Mouse (Mus musculus) MEL (cell line): Measurements from ENCODE around the gene Zranb3. TPM values are rescaled to one million over a fixed set of nuclear protein-coding genes. Genes with fewer than 3 reads are reported as not detected.

Experiments used
- DNase-seq: peaks from one replicate; pipeline ENCODE4 v3.0.0; 2011; ENCODE audit warnings: low read depth, low spot score
- H3K27ac ChIP-seq: 2 replicates; pipeline ENCODE4 v1.5.1; 2012; ENCODE audit warnings: low read depth, mild to moderate bottlenecking, control low read depth, low read length, moderate library complexity; ENCODE audit not compliant: control insufficient read depth
- H3K27me3 ChIP-seq, 2 experiments: fragments of 150-350 bp in 1 of 2; sonication (generic) in 1 of 2; 2 replicates each; pipeline ENCODE4 v1.6.1; 2012; ENCODE audit warnings: low read length in 2 of 2, mild to moderate bottlenecking in 2 of 2, improper control_type of control experiment in 1 of 2, moderate library complexity in 1 of 2; ENCODE audit not compliant: insufficient read depth in 2 of 2, control insufficient read depth in 1 of 2
- H3K36me3 ChIP-seq, 2 experiments: 2 replicates each; pipeline ENCODE4 v1.6.1; 2012 to 2014; ENCODE audit warnings: low read length in 2 of 2, improper control_type of control experiment in 1 of 2, inconsistent platforms in 1 of 2, mild to moderate bottlenecking in 1 of 2; ENCODE audit not compliant: insufficient read depth in 2 of 2, control insufficient read depth in 1 of 2
- H3K4me1 ChIP-seq, 2 experiments: fragments of 150-350 bp in 1 of 2; sonication (generic) in 1 of 2; 2 replicates each; pipeline ENCODE4 v1.6.1; 2012; ENCODE audit warnings: low read length in 2 of 2, improper control_type of control experiment in 1 of 2, mild to moderate bottlenecking in 1 of 2; ENCODE audit not compliant: insufficient read depth in 2 of 2, control insufficient read depth in 1 of 2
- H3K4me3 ChIP-seq, 2 experiments: fragments of 150-350 bp in 1 of 2; sonication (generic) in 1 of 2; 2 replicates each; pipeline ENCODE4 v1.5.1; 2012; ENCODE audit warnings: low read depth in 2 of 2, low read length in 2 of 2, mild to moderate bottlenecking in 2 of 2, moderate library complexity in 2 of 2, control low read depth in 1 of 2, improper control_type of control experiment in 1 of 2; ENCODE audit not compliant: control insufficient read depth in 1 of 2, insufficient read depth in 1 of 2
- H3K79me2 ChIP-seq: 2 replicates; pipeline ENCODE4 v1.6.1; 2012; ENCODE audit warnings: mild to moderate bottlenecking, low read length, moderate library complexity; ENCODE audit not compliant: control insufficient read depth, poor library complexity, insufficient read depth
- H3K9ac ChIP-seq: 2 replicates; pipeline ENCODE4 v1.6.1; 2012; ENCODE audit warnings: low read depth, mild to moderate bottlenecking, control low read depth, low read length, moderate library complexity; ENCODE audit not compliant: control insufficient read depth, poor library complexity, severe bottlenecking
- H3K9me3 ChIP-seq: fragments of 150-350 bp; sonication (generic); replicated peaks from 2 replicates; pipeline ENCODE4 v1.6.1; 2012; ENCODE audit warnings: mild to moderate bottlenecking, low read length, improper control_type of control experiment, moderate library complexity; ENCODE audit not compliant: insufficient read depth
- BHLHE40 ChIP-seq: IDR thresholded peaks from 2 replicates; pipeline ENCODE4 v1.6.1; 2012; ENCODE audit warnings: low read depth, mild to moderate bottlenecking, inconsistent platforms, low read length, improper control_type of control experiment, borderline replicate concordance
- CHD1 ChIP-seq: IDR thresholded peaks from 2 replicates; pipeline ENCODE4 v1.6.1; 2012; ENCODE audit warnings: low read depth, mild to moderate bottlenecking, inconsistent platforms, low read length, improper control_type of control experiment
- CTCF ChIP-seq, 3 experiments: IDR thresholded peaks in 2 of 3; conservative IDR thresholded peaks in 1 of 3; 2 replicates each; pipeline ENCODE4 v1.5.1; 2011 to 2012; ENCODE audit warnings: low read length in 3 of 3, low read depth in 2 of 3, mild to moderate bottlenecking in 2 of 3, improper control_type of control experiment in 1 of 3, inconsistent platforms in 1 of 3, mixed read lengths in 1 of 3, moderate library complexity in 1 of 3; ENCODE audit not compliant: control insufficient read depth in 1 of 3, insufficient read depth in 1 of 3, poor library complexity in 1 of 3, severe bottlenecking in 1 of 3
- ELF1 ChIP-seq: IDR thresholded peaks from 2 replicates; pipeline ENCODE4 v1.6.1; 2014; ENCODE audit warnings: low read depth, mild to moderate bottlenecking, inconsistent platforms, low read length, improper control_type of control experiment, moderate library complexity
- ETS1 ChIP-seq: IDR thresholded peaks from 2 replicates; pipeline ENCODE4 v1.6.1; 2012; ENCODE audit warnings: low read depth, mild to moderate bottlenecking, inconsistent platforms, low read length, improper control_type of control experiment, moderate library complexity
- GATA1 ChIP-seq: IDR thresholded peaks from 2 replicates; pipeline ENCODE4 v1.6.1; 2011; ENCODE audit warnings: low read depth, low read length, improper control_type of control experiment
- HCFC1 ChIP-seq: IDR thresholded peaks from 2 replicates; pipeline ENCODE4 v1.6.1; 2012; ENCODE audit warnings: low read depth, mild to moderate bottlenecking, inconsistent platforms, low read length, improper control_type of control experiment, moderate library complexity
- JUND ChIP-seq: IDR thresholded peaks from 2 replicates; pipeline ENCODE4 v1.6.1; 2011; ENCODE audit warnings: low read depth, mild to moderate bottlenecking, improper control_type of control experiment, low read length
- KAT2A ChIP-seq: conservative IDR thresholded peaks from 2 replicates; pipeline ENCODE4 v1.6.1; 2012; ENCODE audit warnings: low read depth, low read length, improper control_type of control experiment, inconsistent platforms
- MAFK ChIP-seq: IDR thresholded peaks from 2 replicates; pipeline ENCODE4 v1.6.1; 2011; ENCODE audit warnings: low read depth, mild to moderate bottlenecking, low read length, improper control_type of control experiment, borderline replicate concordance
- MEF2A ChIP-seq: IDR thresholded peaks from 2 replicates; pipeline ENCODE4 v1.6.1; 2014; ENCODE audit warnings: low read depth, mild to moderate bottlenecking, inconsistent platforms, low read length, improper control_type of control experiment; ENCODE audit not compliant: poor library complexity, insufficient replicate concordance, severe bottlenecking; ENCODE audit errors: extremely low read depth
- MYB ChIP-seq: IDR thresholded peaks from 2 replicates; pipeline ENCODE4 v1.6.1; 2011; ENCODE audit warnings: mild to moderate bottlenecking, low read depth, low read length, improper control_type of control experiment
- MYC ChIP-seq: IDR thresholded peaks from 2 replicates; pipeline ENCODE4 v1.6.1; 2011; ENCODE audit warnings: low read depth, mild to moderate bottlenecking, low read length, improper control_type of control experiment, moderate library complexity
- NRF1 ChIP-seq: IDR thresholded peaks from 2 replicates; pipeline ENCODE4 v1.6.1; 2014; ENCODE audit warnings: low read depth, mild to moderate bottlenecking, inconsistent platforms, low read length, improper control_type of control experiment, moderate library complexity; ENCODE audit not compliant: poor library complexity, insufficient read depth, severe bottlenecking
- POLR2AphosphoS5 ChIP-seq: IDR thresholded peaks from 2 replicates; pipeline ENCODE4 v1.6.1; 2012; ENCODE audit warnings: low read depth, borderline replicate concordance, mild to moderate bottlenecking, inconsistent platforms, low read length, moderate library complexity, mixed read lengths
- RAD21 ChIP-seq: IDR thresholded peaks from 2 replicates; pipeline ENCODE4 v1.6.1; 2011; ENCODE audit warnings: mild to moderate bottlenecking, low read depth, low read length, improper control_type of control experiment
- RCOR1 ChIP-seq: IDR thresholded peaks from 2 replicates; pipeline ENCODE4 v1.6.1; 2012; ENCODE audit warnings: low read depth, mild to moderate bottlenecking, inconsistent platforms, low read length, improper control_type of control experiment
- SIN3A ChIP-seq: IDR thresholded peaks from 2 replicates; pipeline ENCODE4 v1.6.1; 2012; ENCODE audit warnings: low read length, improper control_type of control experiment, inconsistent platforms
- SMC3 ChIP-seq: IDR thresholded peaks from 2 replicates; pipeline ENCODE4 v1.6.1; 2011; ENCODE audit warnings: low read depth, low read length, improper control_type of control experiment
- TCF12 ChIP-seq: IDR thresholded peaks from 2 replicates; pipeline ENCODE4 v1.6.1; 2014; ENCODE audit warnings: low read depth, mild to moderate bottlenecking, inconsistent platforms, low read length, improper control_type of control experiment, moderate library complexity
- USF1 ChIP-seq: IDR thresholded peaks from 2 replicates; pipeline ENCODE4 v1.6.1; 2014; ENCODE audit warnings: low read depth, mild to moderate bottlenecking, inconsistent platforms, low read length, improper control_type of control experiment, moderate library complexity
- USF2 ChIP-seq, 2 experiments: IDR thresholded peaks; 2 replicates each; pipeline ENCODE4 v1.6.1; 2011 to 2012; ENCODE audit warnings: improper control_type of control experiment in 2 of 2, low read length in 2 of 2, borderline replicate concordance in 1 of 2, inconsistent platforms in 1 of 2, low read depth in 1 of 2, mild to moderate bottlenecking in 1 of 2; ENCODE audit not compliant: insufficient read depth in 1 of 2
- ZC3H11A ChIP-seq: IDR thresholded peaks from 2 replicates; pipeline ENCODE4 v1.6.1; 2012; ENCODE audit warnings: low read depth, mild to moderate bottlenecking, inconsistent platforms, low read length, improper control_type of control experiment
- ZKSCAN1 ChIP-seq: IDR thresholded peaks from 2 replicates; pipeline ENCODE4 v1.6.1; 2012; ENCODE audit warnings: low read depth, mild to moderate bottlenecking, inconsistent platforms, low read length, improper control_type of control experiment, moderate library complexity
- ZMIZ1 ChIP-seq: IDR thresholded peaks from 2 replicates; pipeline ENCODE4 v1.6.1; 2012; ENCODE audit warnings: low read depth, mild to moderate bottlenecking, inconsistent platforms, low read length, improper control_type of control experiment, moderate library complexity
- polyA plus RNA-seq, 2 experiments: library from polyadenylated mRNA; stranded (reverse) in 1 of 2; unstranded in 1 of 2; fragments of >175 nt in 1 of 2; fragments of >200 nt in 1 of 2; gene quantifications; 2 replicates each; pipeline versions ENCODE4 v1.2.1 to v1.2.4; 2012; ENCODE audit warnings: low replicate concordance in 2 of 2, low read depth in 1 of 2; ENCODE audit not compliant: insufficient read length in 2 of 2, insufficient read depth in 1 of 2, missing spikeins in 1 of 2
- total RNA-seq: library from RNA; depleted of rRNA; stranded (reverse); fragments of 300-350 nt; gene quantifications from 2 replicates; pipeline ENCODE4 v1.2.3, GENCODE M21; 2012

Zranb3 gene
- total and polyA plus RNA-seq, 3 experiments = 3.9 to 4.1 TPM; not detected in 1

- no peak for TF ChIP-seq ELF1
- no peak for TF ChIP-seq POLR2AphosphoS5
- no peak for TF ChIP-seq CTCF (IDR thresholded peaks at IDR 0.05 in 2 of 3, conservative IDR thresholded peaks at IDR 0.05 in 1 of 3; ENCODE audit: control insufficient read depth in 1 of 3, insufficient read depth in 1 of 3, low read depth in 2 of 3, low read length in 3 of 3, poor library complexity in 1 of 3, severe bottlenecking in 1 of 3)
- no peak for TF ChIP-seq GATA1
- TF ChIP-seq MYC = no peak
- TF ChIP-seq ZKSCAN1 = no peak
- no peak for TF ChIP-seq ETS1
- TF ChIP-seq ZC3H11A = no peak
- TF ChIP-seq SMC3 = no peak
- no peak for TF ChIP-seq HCFC1
- no peak for TF ChIP-seq KAT2A
- TF ChIP-seq JUND = no peak
- TF ChIP-seq ZMIZ1 = no peak
- TF ChIP-seq MEF2A = no peak
- TF ChIP-seq TCF12 = no peak
- H3K27ac ChIP-seq = no peak overlapping the region
- H3K79me2 ChIP-seq = no peaks in the 10 kb centered on the region
- no peaks in the 10 kb centered on the region for H3K9me3 ChIP-seq
- no peak overlapping the region for H3K4me3 ChIP-seq
- no peaks in the 10 kb centered on the region for H3K27me3 ChIP-seq
- no peak overlapping the region for H3K9ac ChIP-seq
- no peaks in the 10 kb centered on the region; a peak in 1 of 4 replicates for H3K4me1 ChIP-seq
- no peaks in the 10 kb centered on the region for H3K36me3 ChIP-seq
- DNase-seq = peak; percentile 55
Observed at GRCm38 (mm10) chr1:127963326-127963725, 139.5 kb downstream of the Zranb3 start.

DNA sequence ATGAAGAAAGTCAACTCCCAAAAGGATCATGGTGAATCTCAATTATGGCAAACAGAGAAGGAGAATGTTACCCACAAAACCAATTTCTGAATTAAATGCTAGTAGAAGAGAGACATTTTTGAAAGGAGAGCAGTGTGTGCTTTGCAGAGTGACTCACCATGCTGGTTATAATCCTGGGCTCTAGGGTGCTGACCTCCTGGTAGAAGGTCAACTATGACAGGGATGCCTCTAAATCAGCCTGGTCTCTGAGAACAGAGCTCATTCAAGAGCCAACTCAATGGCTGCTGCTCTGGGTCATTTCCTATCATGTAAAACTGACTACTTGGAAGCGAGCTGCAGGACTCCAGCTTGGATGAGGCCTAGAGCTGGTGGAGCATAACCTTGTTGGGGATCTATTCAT lies 141.7 kb downstream of the Zranb3 start:
- no peak overlapping the region for H3K27ac ChIP-seq
- no peak for DNase-seq
- H3K4me1 ChIP-seq = no peaks in the 10 kb centered on the region; a peak in 1 of 4 replicates
- TF ChIP-seq SIN3A = no peak
- no peak for TF ChIP-seq MYB
- no peak for TF ChIP-seq ZC3H11A
- TF ChIP-seq RAD21 = no peak
- TF ChIP-seq USF2 (IDR thresholded peaks at IDR 0.05; ENCODE audit: borderline replicate concordance in 1 of 2, insufficient read depth in 1 of 2, low read depth in 1 of 2, low read length in 2 of 2) = no peak
- no peak for TF ChIP-seq ELF1
- TF ChIP-seq NRF1 = no peak
- TF ChIP-seq POLR2AphosphoS5 = no peak
- no peak for TF ChIP-seq CHD1
- TF ChIP-seq TCF12 = no peak
- no peak for TF ChIP-seq BHLHE40
- TF ChIP-seq MYC = no peak
- TF ChIP-seq USF1 = no peak
- TF ChIP-seq MAFK = no peak
- TF ChIP-seq JUND = no peak
- TF ChIP-seq KAT2A = no peak
- TF ChIP-seq ZKSCAN1 = no peak
- TF ChIP-seq RCOR1 = no peak
- TF ChIP-seq ZMIZ1 = no peak
- TF ChIP-seq, all 39 proteins: peak for 0
- Histone ChIP-seq H3K9me3 (no peaks in the 10 kb centered on the region), H3K36me3 (no peaks in the 10 kb centered on the region), H3K27me3 (no peaks in the 10 kb centered on the region), H3K79me2 (no peaks in the 10 kb centered on the region), H3K9ac (no peak overlapping the region), H3K4me3 (no peak overlapping the region)
